In the genomic region with DNA sequence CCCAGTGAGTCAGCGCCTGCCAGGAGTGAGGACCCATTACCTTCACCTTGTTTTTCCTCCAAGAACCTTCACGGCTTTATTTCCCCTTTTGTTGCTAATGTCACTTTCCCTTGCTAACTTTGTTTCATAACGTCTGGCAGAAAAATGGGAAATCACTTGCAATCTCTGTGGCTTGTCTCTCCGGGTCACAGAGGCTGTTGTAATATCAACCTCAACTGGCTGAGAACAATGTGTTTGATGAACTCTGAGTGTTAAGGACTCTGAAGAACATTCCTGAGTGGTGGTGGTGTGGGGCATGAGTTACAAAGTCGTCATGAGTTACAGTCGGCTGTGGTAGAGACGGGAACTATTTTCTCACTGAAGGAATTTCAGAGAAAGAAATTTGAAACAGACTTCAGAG, we compare ENCODE assay signal across 31 mouse cellular contexts. TPM values are rescaled to one million over a fixed set of nuclear protein-coding genes. Genes with fewer than 3 reads are reported as not detected.
DNase-seq lines count a peak whose midpoint lies in the region; ATAC-seq and TF ChIP-seq lines count a peak whose summit lies in the region.
"Had no signal": no experiment of that assay in that cellular context is flagged by ENCODE, and none has a peak within 500 bp of the region (broad histone marks: within the 10 kb centered on the region; RNA-seq: fewer than 3 reads in every experiment).

No protein-coding gene starts in this region.

- H3K9ac ChIP-seq in liver, postnatal 0 days (replicated peaks): no peak overlapping the region
- H3K9ac ChIP-seq in liver, embryonic 11.5 days (ENCODE audit: low read depth, low read length): no peak overlapping the region
- H3K9ac ChIP-seq in midbrain, embryonic 11.5 days (ENCODE audit: low read length): no peak overlapping the region
- H3K9ac ChIP-seq: embryonic facial prominence, embryonic 12.5 days; forebrain, embryonic 15.5 days; kidney, embryonic 15.5 days; limb, embryonic 13.5 days; liver, embryonic 12.5 days; lung, embryonic 14.5 days; midbrain, embryonic 12.5 days; neural tube, embryonic 13.5 days had no signal

- H3K4me3 ChIP-seq in liver, postnatal 0 days (ENCODE audit: low read depth, low read length): no peak overlapping the region
- no peak overlapping the region for H3K4me3 ChIP-seq in liver, embryonic 11.5 days (ENCODE audit: low read depth, low read length)
- H3K4me3 ChIP-seq in lung, adult 2 months (replicated peaks; ENCODE audit: extremely low read depth, low read depth, low read length): no peak overlapping the region
- H3K4me3 ChIP-seq in midbrain, embryonic 11.5 days (ENCODE audit: low read depth, low read length): no peak overlapping the region
- H3K4me3 ChIP-seq: embryonic facial prominence, embryonic 12.5 days; forebrain, embryonic 10.5 days; forebrain, embryonic 15.5 days; gastrocnemius, adult 2 months; kidney, embryonic 15.5 days; layer of hippocampus, adult 2 months; left cerebral cortex, adult 2 months; limb, embryonic 13.5 days; liver, embryonic 12.5 days; midbrain, embryonic 12.5 days; myocyte; neural tube, embryonic 13.5 days had no signal

- no peaks in the 10 kb centered on the region for H3K27me3 ChIP-seq in liver, postnatal 0 days (ENCODE audit: insufficient read depth, low read length)
- no peaks in the 10 kb centered on the region for H3K27me3 ChIP-seq in liver, embryonic 11.5 days (replicated peaks; ENCODE audit: control insufficient read depth, insufficient read depth, low read length)
- H3K27me3 ChIP-seq in midbrain, embryonic 11.5 days (ENCODE audit: control insufficient read depth, insufficient read depth, low read length): no peaks in the 10 kb centered on the region
- H3K27me3 ChIP-seq: embryonic facial prominence, embryonic 12.5 days; forebrain, embryonic 15.5 days; kidney, embryonic 15.5 days; limb, embryonic 13.5 days; liver, embryonic 12.5 days; midbrain, embryonic 12.5 days; neural tube, embryonic 13.5 days had no signal

- WGBS in liver, postnatal 0 days (ENCODE audit: insufficient replicate concordance): 45% methylated on average over 7 of the region's 7 CpGs
- 79% methylated on average over 7 of the region's 7 CpGs for WGBS in liver, embryonic 11.5 days
- WGBS in lung, adult 2 months: 50% methylated on average over 7 of the region's 7 CpGs
- WGBS in midbrain, embryonic 11.5 days: 87% methylated on average over 7 of the region's 7 CpGs

- no peaks in the 10 kb centered on the region for H3K9me3 ChIP-seq in liver, postnatal 0 days (ENCODE audit: low read length)
- no peaks in the 10 kb centered on the region for H3K9me3 ChIP-seq in liver, embryonic 11.5 days (ENCODE audit: control insufficient read depth, low read length)
- no peaks in the 10 kb centered on the region for H3K9me3 ChIP-seq in midbrain, embryonic 11.5 days (ENCODE audit: control insufficient read depth, low read length)
- H3K9me3 ChIP-seq: embryonic facial prominence, embryonic 12.5 days; forebrain, embryonic 10.5 days; forebrain, embryonic 15.5 days; G1E; kidney, embryonic 15.5 days; limb, embryonic 13.5 days; liver, embryonic 12.5 days; midbrain, embryonic 12.5 days; neural tube, embryonic 13.5 days had no signal

- TF ChIP-seq EP300 in liver, postnatal 0 days (IDR thresholded peaks at IDR 0.05; ENCODE audit: low read depth): no peak

- peak; percentile 29; the same call in 1 of the 2 replicates for ATAC-seq in liver, postnatal 0 days
- ATAC-seq in liver, embryonic 11.5 days (replicated peaks; ENCODE audit: low FRiP score): no peak
- ATAC-seq in midbrain, embryonic 11.5 days (ENCODE audit: low FRiP score): no peak
- ATAC-seq: forebrain, embryonic 15.5 days; hindbrain, embryonic 16.5 days; liver, embryonic 12.5 days; Patski had no signal

- H3K36me3 ChIP-seq in liver, postnatal 0 days (replicated peaks; ENCODE audit: insufficient read depth, low read length): no peaks in the 10 kb centered on the region
- H3K36me3 ChIP-seq in liver, embryonic 11.5 days (ENCODE audit: control insufficient read depth, insufficient read depth, low read length): no peaks in the 10 kb centered on the region
- no peaks in the 10 kb centered on the region for H3K36me3 ChIP-seq in midbrain, embryonic 11.5 days (ENCODE audit: control insufficient read depth, insufficient read depth, low read length)
- H3K36me3 ChIP-seq: embryonic facial prominence, embryonic 12.5 days; forebrain, embryonic 10.5 days; forebrain, embryonic 15.5 days; G1E; kidney, embryonic 15.5 days; limb, embryonic 13.5 days; liver, embryonic 12.5 days; midbrain, embryonic 12.5 days; neural tube, embryonic 13.5 days had no signal

- no peak for DNase-seq in liver, postnatal 0 days
- no peak for DNase-seq in liver, embryonic 11.5 days (ENCODE audit: low spot score)
- DNase-seq in lung, adult 2 months: peak; percentile 3
- peak; percentile 41 for DNase-seq in lung, postnatal 36 days
- no peak for DNase-seq in midbrain, embryonic 11.5 days (ENCODE audit: low spot score, missing footprints)
- DNase-seq in ovary, adult 18-20 months (ENCODE audit: low spot score): no peak
- no peak for DNase-seq in gastrocnemius, adult 8-10 months (ENCODE audit: low spot score in 2 of 2)
- DNase-seq: adrenal gland, postnatal 14 days; cerebellum, adult 2 months; cerebellum, postnatal 25 days; embryo, embryonic 11 days; gastrocnemius, adult 2 months; heart, postnatal 14 days; kidney, adult 18-20 months; lung, embryonic 14.5 days; thymus, adult 2 months; thymus, postnatal 36 days had no signal

- no peaks in the 10 kb centered on the region for H3K4me1 ChIP-seq in liver, postnatal 0 days (ENCODE audit: insufficient read depth)
- no peaks in the 10 kb centered on the region for H3K4me1 ChIP-seq in liver, embryonic 11.5 days (replicated peaks; ENCODE audit: control insufficient read depth, insufficient read depth, low read length)
- no peaks in the 10 kb centered on the region for H3K4me1 ChIP-seq in lung, adult 2 months (ENCODE audit: control insufficient read depth, insufficient read depth, low read length)
- no peaks in the 10 kb centered on the region for H3K4me1 ChIP-seq in midbrain, embryonic 11.5 days (ENCODE audit: control insufficient read depth, insufficient read depth, low read length)
- H3K4me1 ChIP-seq: embryonic facial prominence, embryonic 12.5 days; forebrain, embryonic 10.5 days; forebrain, embryonic 15.5 days; kidney, embryonic 15.5 days; limb, embryonic 13.5 days; liver, embryonic 12.5 days; midbrain, embryonic 12.5 days; neural tube, embryonic 13.5 days had no signal

- no peak for TF ChIP-seq CTCF in liver, postnatal 0 days (IDR thresholded peaks at IDR 0.05; ENCODE audit: low read depth)
- TF ChIP-seq CTCF in lung, adult 2 months (IDR thresholded peaks at IDR 0.05; ENCODE audit: insufficient read depth, low read length): no peak

- no peak overlapping the region for H3K4me2 ChIP-seq in liver, postnatal 0 days (ENCODE audit: low read depth, low read length)
- no peak overlapping the region for H3K4me2 ChIP-seq in liver, embryonic 11.5 days
- H3K4me2 ChIP-seq in midbrain, embryonic 11.5 days: no peak overlapping the region
- H3K4me2 ChIP-seq: embryonic facial prominence, embryonic 12.5 days; forebrain, embryonic 15.5 days; kidney, embryonic 15.5 days; limb, embryonic 13.5 days; liver, embryonic 12.5 days; lung, embryonic 14.5 days; midbrain, embryonic 12.5 days; neural tube, embryonic 13.5 days had no signal

- TF ChIP-seq POLR2A in lung, adult 2 months (IDR thresholded peaks at IDR 0.05; ENCODE audit: borderline replicate concordance, extremely low read depth, low read depth, low read length): no peak

- H3K27ac ChIP-seq in liver, postnatal 0 days (ENCODE audit: low read depth): no peak overlapping the region
- no peak overlapping the region for H3K27ac ChIP-seq in liver, embryonic 11.5 days (ENCODE audit: low read depth, low read length)
- H3K27ac ChIP-seq in midbrain, embryonic 11.5 days (ENCODE audit: low read depth, low read length): no peak overlapping the region
- H3K27ac ChIP-seq: embryonic facial prominence, embryonic 12.5 days; forebrain, embryonic 10.5 days; forebrain, embryonic 15.5 days; gastrocnemius, adult 2 months; kidney, embryonic 15.5 days; layer of hippocampus, adult 2 months; left cerebral cortex, adult 2 months; limb, embryonic 13.5 days; liver, embryonic 12.5 days; midbrain, embryonic 12.5 days; neural tube, embryonic 13.5 days had no signal

RNA-seq across cellular contexts. Expression of a gene that starts 53.2 kb away (rescaled TPM):
- 0.46 and 0.62 TPM in 2 replicates for polyA plus RNA-seq in liver, postnatal 0 days (2015; fragmentation: Nextera tagmentation; extraction: Ambion mirVana)
- 4.8 and 5.4 TPM in 2 replicates for polyA plus RNA-seq in liver, embryonic 11.5 days (2014; fragmentation: Nextera tagmentation; extraction: Ambion mirVana)
- 2.0 and 5.6 TPM in 2 replicates for polyA plus RNA-seq in lung, adult 2 months (2012; rRNA removed)
- polyA plus RNA-seq in midbrain, embryonic 11.5 days (2014; fragmentation: Nextera tagmentation; extraction: Ambion mirVana): 2.1 and 3.8 TPM in 2 replicates
- 100 to 1,000 TPM; 120 to 184 (median 133) TPM for total RNA-seq in gastrocnemius, adult 8-10 months (2022)
- polyA plus RNA-seq: G1E had no signal

Comparison
In these comparisons a context has a peak if more than half of its experiments do, and no peak if none do; other contexts are left out.
1. DNase-seq: peak in lung, adult 2 months (single experiment) and lung, postnatal 36 days (single experiment); none in liver, postnatal 0 days (single experiment), liver, embryonic 11.5 days (single experiment), midbrain, embryonic 11.5 days (single experiment), ovary, adult 18-20 months (single experiment) and gastrocnemius, adult 8-10 months (0 of 2).